In the genomic region with DNA sequence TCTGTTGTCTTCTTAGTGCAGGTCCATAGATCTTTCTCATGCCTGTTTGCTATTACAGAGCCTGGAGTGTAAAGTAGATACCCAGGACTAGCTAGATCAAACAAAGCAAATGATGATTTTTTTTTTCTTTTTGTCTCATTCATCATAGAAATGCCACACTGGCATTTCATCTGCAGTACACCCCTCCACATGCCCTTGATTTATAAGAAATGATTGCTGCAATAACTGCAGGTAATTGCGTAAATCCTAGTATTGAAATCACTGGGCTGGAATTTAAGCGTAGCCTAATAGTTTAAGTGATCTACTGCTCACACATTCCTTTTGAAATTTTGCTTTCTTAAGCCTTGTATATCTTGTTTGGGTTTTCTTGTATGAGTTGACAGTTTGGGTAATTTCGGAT, we compare ENCODE assay signal across 12 mouse cellular contexts.
"Had no signal": no experiment of that assay in that cellular context is flagged by ENCODE, and none has a peak within 500 bp of the region (broad histone marks: within the 10 kb centered on the region; RNA-seq: fewer than 3 reads in every experiment).

No protein-coding gene starts in this region.

- DNase-seq: gastrocnemius, adult 2 months; gastrocnemius, postnatal 10 days; gastrocnemius, postnatal 25 days; heart, adult 18-20 months; heart, postnatal 10 days; heart, postnatal 4 days; kidney, adult 18-20 months; kidney, adult 8-10 months; kidney, postnatal 10 days; kidney, postnatal 25 days; kidney, postnatal 4 days; liver had no signal
